Mouse (Mus musculus) megakaryocyte progenitor cell, adult 5-6 weeks (primary cell): ENCODE results near the gene Zfp809. TPM values are rescaled to one million over a fixed set of nuclear protein-coding genes. Genes with fewer than 3 reads are reported as not detected.
"Not testable (repeated sequence)": the region's sequence is repeated elsewhere in the genome, so short reads cannot be mapped to it uniquely, and the experiment has no call there.

Experiments used
- ATAC-seq: replicated peaks from 2 replicates; pipeline ENCODE4 v1.8.0; 2016; ENCODE audit warnings: mild to moderate bottlenecking, moderate TSS enrichment, inconsistent platforms; ENCODE audit not compliant: poor library complexity
- total RNA-seq, 2 experiments: library from RNA; stranded (forward) in 1 of 2; stranded (reverse) in 1 of 2; fragments of 157-497, 149-512 nt in 1 of 2; fragments of 200-1000 nt in 1 of 2; gene quantifications; 2 replicates each; pipeline versions ENCODE4 v1.2.3 to v1.2.4; 2015 to 2017

Zfp809 gene
- total RNA-seq (2015) (42.9 and 52.0 TPM in 2 replicates), total RNA-seq (2017) (28.8 and 32.3 TPM in 2 replicates)

DNA sequence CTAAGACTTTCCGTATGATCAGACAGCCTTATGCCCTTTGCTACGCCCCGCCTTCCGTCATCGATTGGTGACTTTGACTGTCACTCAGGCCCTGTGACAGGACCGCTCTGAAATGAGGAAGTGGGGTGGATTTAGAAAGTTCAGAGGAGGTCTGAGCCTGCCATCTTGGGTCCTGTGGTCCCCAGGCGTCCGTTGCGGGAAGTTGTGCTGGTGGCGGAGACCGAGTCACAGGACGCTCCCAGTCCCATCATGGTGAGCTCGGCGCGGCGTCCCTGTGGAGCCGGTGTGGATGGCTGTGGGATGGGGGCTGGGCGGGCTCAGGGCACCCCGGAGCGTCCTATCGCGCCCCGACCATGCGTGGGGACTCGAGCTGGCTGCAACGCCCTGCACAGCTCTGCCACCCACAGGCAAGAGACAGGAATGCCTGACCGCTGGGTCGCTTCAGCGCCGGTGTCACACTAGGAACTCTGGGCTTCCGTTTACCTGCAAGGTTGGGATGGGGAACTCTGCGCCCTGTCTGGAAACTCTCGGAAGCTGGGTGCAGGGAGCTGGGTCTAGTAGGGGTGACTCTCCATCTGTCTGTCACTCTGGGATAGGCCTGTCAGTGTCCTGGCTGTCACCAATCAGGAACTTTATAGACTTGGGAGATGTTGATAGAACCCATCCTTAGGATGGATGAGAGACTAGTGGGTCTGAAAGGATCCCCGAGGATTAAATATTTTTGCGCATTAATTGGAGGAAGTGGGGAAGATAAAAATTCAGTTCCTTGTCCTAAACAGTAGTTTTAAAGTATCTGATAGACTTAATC lies at the start of gene Zfp809:
TSS of gene Zfp809 (plus strand) at position 134 of the 808 bp plus-strand sequence.
- ATAC-seq: peak; percentile 93

DNA sequence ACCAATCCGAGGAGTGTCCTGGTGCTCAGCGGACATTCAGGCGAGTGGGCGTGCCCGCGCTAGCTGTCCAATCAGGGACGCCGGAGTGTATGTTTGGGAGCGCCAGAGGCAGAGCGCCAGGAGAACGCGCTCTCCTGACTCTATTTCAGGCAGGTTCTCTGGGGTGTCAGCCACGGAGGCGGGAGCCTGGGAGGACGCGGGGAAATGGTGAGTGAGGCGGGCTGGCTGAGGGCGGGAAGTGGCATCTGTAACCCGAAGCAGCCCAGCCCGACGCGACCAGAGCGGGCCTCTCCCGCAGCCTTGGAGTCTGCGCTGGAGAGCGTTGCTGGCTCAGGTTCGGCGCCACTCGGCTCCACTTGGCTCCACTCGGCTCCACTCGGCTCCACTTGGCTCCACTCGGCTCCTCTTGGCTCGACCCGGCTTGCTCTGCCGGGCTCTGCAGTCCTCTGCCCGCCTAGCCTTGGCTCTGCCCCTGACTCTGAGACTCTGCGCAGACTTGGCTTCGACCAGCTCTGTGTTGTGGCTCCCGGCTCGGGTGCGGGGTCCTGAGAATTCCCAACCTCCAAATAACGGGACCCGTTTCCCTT lies 37.4 kb upstream of the Zfp809 start, which contains the start of gene Zfp872:
TSS of gene Zfp872 (plus strand) at position 66 of the 587 bp plus-strand sequence.
- peak; percentile 37; the same call in 1 of the 2 replicates for ATAC-seq

DNA sequence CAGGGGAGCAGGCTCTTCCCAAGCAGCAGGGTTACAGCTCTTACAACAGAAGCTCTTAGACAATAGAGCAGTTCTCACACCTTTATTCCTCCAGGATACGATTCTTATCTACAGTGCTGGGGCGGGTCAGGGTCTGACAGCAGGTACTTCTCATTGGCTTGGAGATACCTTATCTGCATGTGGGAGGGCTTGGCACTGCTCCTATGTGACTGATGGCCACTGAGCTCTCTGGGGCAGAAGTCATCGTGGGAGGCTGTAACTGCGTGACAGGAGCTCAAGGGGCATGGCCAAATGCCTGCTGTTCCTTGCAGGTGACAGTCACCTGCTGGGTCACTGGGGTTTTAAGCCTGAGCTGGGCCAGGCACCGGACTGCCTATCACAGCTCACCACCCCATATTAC lies 29.1 kb upstream of the Zfp809 start:
- ATAC-seq: no peak

DNA sequence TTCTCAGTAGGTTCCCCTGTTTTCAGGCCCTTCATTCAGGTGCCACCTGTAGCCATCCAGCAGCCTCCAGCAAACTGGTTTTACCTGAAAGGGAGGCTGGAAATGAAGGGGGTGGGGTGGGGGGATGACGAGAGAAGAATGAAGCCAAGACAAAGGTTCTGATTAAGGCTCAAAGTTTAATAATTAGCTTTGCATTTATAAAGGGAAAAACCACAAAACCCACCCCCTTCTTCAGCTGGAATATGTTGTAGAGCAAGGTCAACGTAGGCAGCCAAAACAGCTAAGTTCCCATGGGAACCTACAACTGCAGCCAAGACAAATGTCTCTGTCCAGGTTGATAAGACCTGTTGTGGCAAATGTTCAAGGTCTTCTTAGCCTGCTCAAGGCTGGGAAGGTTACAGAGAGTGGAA lies 11.7 kb upstream of the Zfp809 start:
- peak; percentile 55 for ATAC-seq

DNA sequence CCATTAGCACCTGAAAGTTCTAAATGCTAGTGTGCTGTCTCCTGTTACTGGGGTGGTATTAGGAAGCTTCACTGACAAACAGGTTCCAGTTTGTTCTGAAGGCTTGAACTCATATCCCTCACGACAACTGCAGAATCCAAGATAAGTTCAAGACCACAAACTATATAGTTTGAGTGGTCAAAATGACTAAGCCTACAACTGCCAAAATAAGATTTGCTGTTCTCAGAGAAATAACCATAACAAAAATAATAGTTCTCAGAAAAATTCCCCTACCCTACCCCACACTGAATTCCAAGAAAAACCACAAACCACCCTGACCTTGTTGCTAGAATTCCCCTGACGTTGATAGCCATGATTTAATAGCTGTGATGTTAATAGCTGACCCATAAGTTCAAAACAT lies 11.0 kb upstream of the Zfp809 start:
- ATAC-seq: no peak

DNA sequence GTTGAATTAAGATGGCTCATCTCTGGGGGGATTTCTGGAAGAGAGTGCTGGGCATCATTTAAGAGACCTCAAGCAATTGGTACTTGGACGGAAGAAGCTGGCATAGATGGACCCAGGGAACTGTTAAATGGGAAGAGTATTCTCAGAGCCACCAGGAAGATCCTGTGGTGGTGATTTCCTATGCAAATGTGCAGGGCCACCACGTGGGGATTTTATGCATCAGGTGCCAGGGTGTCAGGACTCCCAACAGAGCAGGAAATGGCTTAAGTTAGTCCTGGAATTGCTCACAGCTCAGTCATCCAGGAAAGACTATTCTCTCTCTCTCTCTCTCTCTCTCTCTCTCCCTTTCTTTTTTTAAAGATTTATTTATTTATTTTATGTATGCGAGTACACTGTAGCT lies 8.8 kb upstream of the Zfp809 start:
- ATAC-seq: no peak

DNA sequence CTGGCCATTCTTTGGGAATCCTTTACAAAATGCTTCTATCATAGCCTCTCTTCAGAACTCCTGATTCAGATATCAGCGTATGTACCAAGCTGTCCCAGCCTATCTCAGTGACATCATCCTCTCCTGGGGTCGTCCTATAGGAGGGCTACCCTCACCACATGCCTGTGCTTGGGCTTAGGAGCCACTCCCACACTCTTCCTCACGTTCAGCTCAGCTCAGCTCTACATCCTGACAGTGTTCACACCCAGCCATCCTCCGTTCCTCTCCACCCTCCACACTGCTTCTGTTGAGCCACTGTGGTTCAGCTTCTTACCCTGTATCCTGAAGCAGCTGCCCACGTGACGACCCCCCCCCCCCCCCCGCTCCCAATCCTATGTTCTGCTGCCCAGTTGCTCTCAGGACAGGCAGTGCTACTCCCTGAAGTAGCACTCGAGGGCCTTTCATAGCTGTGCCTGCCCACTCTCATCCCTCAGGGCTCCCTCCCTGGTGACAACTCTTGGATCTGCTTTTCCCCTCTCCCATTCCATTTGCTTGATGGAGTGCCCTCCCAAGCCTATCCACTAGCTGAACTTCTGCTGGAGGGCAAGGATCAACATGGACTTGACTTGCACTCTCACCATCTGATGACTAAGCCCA lies 7.5 kb upstream of the Zfp809 start:
- no peak for ATAC-seq

DNA sequence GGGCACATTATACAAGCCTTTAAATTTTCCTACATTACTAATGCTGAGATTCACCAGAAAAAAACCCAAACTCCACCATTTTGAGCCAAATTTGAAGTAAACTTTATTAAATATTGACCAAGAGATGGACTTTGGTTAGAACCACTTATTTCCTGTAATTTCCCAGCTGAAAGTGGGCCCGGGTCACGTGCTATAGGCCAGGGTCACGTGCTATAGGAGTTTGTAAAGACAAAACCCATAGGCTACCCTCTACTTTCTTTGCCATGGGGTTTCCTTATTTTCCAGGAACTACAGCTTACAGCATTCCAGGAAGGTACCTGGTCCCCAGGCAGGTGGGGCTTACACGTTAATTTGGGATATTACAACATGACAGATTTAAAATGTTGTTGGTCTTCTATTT lies 1.4 kb upstream of the Zfp809 start:
- ATAC-seq: no peak

DNA sequence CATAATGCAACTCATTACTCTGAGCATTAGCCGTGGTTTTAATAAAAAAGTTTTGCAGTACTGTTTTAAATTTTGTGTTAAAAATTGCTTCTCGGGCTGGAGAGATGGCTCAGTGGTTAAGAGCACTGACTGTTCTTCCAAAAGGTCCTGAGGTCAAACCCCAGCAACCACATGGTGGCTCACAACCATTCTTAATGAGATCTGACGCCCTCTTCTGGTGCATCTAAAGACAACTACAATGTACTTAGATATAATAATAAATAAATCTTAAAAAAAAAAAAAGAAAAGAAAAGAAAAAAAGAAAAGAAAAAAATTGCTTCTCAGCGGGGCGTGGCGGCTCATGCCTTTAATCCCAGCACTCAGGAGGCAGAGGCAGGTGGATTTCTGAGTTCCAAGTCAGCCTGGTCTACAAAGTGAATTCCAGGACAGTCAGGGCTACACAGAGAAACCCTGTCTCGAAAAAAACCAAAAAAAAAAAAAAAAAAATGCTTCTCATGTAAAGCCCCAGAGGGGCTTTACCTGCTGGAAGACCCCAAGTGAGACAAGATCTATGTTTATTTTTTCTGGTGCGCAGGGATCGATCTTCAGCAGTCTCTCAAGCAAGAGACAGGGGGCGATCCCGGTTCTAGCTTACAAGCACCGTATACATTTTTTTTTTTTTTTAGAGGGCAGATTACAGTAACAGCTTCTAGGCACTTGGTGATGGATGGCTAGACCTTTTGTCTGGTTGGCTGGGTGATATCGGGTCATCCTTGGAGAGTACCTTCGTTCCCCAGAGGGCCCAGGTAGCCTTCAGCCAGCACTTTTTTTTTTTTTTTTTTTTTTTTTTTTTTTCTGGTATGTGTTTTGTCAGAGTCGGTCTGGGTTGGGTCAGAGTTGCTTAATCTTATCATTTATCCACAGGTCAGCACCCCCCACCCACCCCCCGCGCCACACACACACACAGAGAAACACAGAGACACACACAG lies 694 bp upstream of the Zfp809 start:
- ATAC-seq: peak; percentile 63

DNA sequence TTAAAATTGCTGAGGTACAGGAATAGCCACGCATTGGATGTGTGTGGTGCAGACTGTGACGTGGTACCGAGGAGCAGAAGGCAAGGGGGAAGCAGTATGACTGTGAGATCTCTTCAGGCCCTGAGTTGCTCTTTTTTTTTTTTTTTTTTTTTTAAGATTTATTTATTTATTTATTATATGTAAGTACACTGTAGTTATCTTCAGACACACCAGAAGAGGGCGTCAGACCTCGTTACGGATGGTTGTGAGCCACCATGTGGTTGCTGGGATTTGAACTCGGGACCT lies 817 bp downstream of the Zfp809 start:
- ATAC-seq: not testable (repeated sequence)

DNA sequence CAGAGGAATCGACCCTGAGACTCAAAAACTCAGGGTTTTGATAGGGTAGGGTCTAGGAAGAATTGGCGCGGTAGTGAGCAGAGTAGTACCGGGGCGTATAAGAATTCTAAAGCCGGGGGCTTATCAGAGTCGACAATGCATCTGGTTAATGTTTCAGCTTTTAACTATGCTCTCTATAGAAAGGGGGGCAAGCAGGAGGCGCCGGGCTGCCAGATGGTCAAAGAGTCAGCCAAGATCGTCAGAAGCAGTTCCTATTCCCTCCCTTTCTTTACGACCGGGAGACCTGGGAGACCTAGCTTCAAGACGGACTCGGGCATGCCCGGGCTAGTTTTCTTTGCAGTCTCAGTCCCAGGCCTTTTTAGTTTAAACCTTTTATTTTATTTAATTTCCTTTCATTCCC lies 1.3 kb downstream of the Zfp809 start:
- no peak for ATAC-seq

DNA sequence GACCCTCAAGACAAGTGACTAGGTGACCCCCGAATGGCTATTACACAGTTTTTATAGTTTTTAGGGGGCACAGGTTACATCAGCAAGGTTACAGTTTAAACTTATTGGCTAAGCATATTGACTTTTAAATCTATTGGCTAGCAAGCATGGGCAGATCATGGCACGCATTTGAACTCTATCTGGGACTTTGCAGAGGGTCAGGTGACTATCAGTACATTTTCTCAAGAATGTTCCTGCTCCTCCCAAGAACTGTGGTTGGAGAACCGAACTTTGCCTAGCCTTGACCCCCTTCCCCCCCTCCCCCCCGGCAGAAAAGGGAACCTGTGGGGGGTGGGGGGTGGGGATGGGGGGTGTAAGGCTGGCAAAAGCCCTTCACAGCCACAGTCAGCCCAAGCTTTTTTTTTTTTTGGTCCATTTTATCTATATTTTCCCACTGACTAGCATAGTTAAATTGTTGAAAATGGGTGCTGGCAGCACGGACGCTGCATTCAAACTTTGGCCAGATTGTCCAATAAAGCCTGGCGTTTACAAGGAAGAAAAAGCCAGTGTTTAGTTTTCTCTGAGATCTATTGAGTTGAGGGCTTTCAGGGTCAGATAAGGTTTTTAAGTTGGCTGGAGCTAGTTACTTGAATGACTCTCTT lies 4.0 kb downstream of the Zfp809 start:
- ATAC-seq: no peak

DNA sequence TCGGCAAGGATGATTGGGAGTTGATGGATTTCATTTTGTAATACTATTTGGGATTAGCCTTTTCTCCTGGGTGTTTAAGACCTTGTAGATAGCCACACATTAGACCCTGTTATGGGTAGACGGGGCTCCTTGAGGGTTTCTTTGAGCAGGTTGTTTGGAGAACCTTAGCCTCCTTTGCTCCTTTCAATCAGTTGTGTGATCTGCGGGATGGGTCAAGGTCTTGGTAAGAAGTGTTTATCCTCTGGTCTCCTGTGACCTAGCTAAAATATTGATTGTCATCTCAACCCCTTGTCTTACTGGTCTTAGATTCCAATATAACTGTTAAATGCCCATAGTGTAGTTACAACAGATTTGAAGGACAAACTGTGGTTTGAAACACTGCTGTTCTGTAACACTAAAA lies 4.5 kb downstream of the Zfp809 start:
- ATAC-seq: no peak

DNA sequence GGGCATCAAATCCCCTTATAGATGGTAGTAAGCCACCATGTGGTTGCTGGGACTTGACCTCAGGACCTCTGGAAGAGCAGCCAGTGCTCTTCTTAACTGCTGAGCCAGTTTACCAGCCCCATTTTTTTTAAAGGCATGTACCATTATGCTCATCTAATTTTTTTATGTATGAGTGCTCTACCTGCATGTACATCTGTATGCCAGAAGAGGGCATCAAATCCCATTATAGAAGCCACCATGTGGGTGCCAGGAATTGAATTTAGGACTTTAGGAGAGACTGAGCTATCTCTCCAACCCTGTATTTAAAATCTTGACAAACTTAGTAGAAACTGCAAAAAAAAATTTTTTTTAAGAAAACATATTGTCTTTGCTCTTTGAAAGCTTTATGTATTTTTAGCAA lies 5.0 kb downstream of the Zfp809 start:
- peak; percentile 52; the same call in 1 of the 2 replicates for ATAC-seq

DNA sequence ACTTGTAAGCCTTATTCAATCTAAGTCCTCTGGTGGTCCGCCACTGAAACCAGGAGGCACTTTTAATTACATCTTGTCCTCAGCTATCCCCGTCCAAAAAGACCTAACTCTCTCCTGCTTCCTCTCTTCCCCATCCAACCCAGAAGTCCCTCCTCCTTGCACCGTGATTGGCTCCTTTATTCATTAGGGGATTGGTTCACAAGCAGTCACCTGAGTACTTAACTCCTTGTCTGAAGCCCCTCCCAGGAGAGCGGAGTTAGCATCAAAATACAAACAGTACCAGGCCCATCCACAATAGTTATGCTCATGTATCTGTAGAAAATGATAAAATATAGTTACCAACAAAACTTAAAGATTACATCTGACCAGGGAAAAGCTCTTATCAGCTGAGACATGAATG lies 14.5 kb downstream of the Zfp809 start:
- no peak for ATAC-seq

DNA sequence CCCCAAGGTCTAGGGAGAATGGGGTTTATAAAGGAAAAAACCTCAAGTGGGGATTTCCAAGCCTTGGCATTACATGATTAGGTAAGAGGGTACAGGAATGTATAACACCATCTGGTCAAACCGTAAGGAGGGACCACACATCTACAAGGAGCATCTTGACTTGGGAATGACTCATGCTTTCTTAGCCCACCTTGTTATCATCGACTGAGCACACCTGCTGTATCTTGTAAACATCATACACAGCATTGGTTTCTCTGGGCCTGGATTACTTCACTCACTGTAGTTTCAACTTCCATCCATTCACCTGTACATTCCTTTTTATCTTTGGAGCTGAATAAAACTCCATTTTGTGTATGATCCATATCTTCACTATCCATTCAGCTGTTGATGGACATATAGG lies 18.7 kb downstream of the Zfp809 start:
- ATAC-seq: no peak

DNA sequence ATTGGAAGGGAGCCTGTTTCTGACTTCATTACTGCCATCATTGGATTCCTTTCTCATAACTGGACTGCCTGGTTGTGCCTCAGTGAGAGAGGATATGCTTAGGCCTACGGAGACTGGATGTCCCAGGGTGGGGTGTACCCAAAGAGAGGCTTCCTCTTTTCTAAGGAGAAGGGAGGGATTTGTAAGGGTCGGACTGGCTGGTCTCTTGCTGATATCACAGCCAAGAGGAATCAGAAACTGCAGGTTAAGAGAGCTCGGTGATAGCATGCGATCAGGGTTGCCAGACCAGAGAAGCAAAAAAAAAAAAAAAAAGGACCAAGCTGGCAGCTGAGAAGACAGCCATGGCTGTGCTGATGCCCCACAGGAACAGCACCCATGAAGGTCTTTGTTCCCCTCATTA lies 31.1 kb downstream of the Zfp809 start:
- ATAC-seq: 0 out of 2 replicates have a peak, but pooled peaks have one; percentile 25

DNA sequence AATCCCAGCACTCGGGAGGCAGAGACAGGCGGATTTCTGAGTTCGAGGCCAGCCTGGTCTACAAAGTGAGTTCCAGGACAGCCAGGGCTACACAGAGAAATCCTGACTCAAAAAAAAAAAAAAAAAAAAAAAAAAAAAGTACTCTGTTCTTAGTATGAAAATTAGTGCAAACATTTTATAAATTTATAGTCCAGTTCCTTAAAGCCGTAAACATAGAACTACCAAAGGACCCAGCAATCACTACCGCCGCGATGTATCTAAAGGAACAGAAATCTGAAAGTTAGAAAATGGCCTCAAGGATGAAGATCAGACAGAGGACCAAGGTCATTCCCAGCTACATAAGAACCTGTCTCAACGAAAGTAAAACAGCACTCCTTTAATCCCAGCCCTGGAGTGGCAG lies 33.3 kb downstream of the Zfp809 start:
- ATAC-seq: no peak

DNA sequence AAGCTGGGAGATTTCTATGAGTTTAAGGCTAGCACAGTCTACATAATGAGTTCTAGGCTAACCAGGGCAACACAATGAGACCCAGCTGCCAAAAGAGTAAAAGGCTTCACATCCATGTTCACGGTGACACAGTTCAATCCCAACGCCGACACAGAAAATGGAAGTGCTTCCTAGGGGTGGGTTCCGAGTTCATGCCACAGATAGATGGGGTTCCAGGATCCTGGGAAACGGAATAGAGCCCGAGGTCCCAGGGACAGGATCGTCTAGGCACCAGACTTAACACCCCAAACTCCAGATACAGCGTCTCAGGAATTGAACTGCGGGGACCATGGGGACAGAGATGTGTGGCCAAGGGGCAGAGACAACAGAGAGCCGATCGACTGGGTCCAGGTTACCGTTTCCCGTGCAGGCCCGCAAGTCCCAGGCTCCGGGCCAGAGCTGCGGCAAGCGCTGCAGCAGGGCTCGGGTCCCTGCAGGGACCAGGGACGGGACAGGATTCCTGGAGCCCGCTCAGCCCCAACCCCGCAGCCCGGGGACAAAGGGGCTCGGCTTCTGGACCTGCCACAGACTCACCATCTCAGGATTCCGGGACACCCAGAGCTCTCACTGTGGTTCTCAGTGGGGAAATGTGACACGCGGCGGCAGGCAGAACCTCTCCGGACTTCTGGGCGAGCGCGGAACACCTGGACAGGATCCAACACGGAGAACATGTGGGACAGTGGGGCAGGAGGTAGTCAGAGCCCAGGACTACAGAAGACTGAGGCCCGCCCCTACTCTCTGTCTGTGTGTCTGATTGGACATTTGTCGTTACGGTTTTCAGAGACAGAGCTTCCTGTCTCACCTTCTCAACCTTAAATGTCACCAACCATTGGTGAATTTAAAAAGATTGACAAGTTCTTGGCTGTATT lies 33.9 kb downstream of the Zfp809 start, which contains the start of gene Zfp599:
TSS of gene Zfp599 (minus strand) at position 712 of the 908 bp plus-strand sequence.
- ATAC-seq: peak; percentile 98
